Mouse (Mus musculus) limb, embryonic 12.5 days (tissue): ENCODE data around the gene Ifitm1. TPM values are rescaled to one million over a fixed set of nuclear protein-coding genes. Genes with fewer than 3 reads are reported as not detected.
A peak's percentile ranks its signal among the peaks of the same experiment; 100 is the strongest.
"Not testable (repeated sequence)": the region's sequence is repeated elsewhere in the genome, so short reads cannot be mapped to it uniquely, and the experiment has no call there.

ENCODE experiments used
- ATAC-seq: fragments of 200-750 bp; cut with Nextera tagmentation; 2 replicates; pipeline ENCODE4 v1.8.0; 2017; ENCODE audit warnings: low read depth, moderate TSS enrichment; ENCODE audit not compliant: insufficient number of reproducible peaks, insufficient read depth, low FRiP score, low TSS enrichment
- H3K27ac ChIP-seq: fragments of 300-500 bp; sonication (generic); 2 replicates; pipeline ENCODE4 v1.5.1; 2016; ENCODE audit warnings: mild to moderate bottlenecking, moderate library complexity
- H3K27me3 ChIP-seq: fragments of 300-500 bp; sonication (generic); 2 replicates; pipeline ENCODE4 v1.6.1; 2016; ENCODE audit warnings: mild to moderate bottlenecking, moderate library complexity
- H3K36me3 ChIP-seq: fragments of 300-500 bp; sonication (generic); 2 replicates; pipeline ENCODE4 v1.6.1; 2016; ENCODE audit warnings: mild to moderate bottlenecking, moderate library complexity
- H3K4me1 ChIP-seq: fragments of 300-500 bp; sonication (generic); replicated peaks from 2 replicates; pipeline ENCODE4 v1.6.1; 2016
- H3K4me2 ChIP-seq: fragments of 300-500 bp; sonication (generic); 2 replicates; pipeline ENCODE4 v1.6.1; 2016; ENCODE audit warnings: mild to moderate bottlenecking, moderate library complexity
- H3K4me3 ChIP-seq: fragments of 300-500 bp; sonication (generic); replicated peaks from 2 replicates; pipeline ENCODE4 v1.5.1; 2016; ENCODE audit warnings: mild to moderate bottlenecking
- H3K9ac ChIP-seq: fragments of 300-500 bp; sonication (generic); replicated peaks from 2 replicates; pipeline ENCODE4 v1.6.1; 2016; ENCODE audit warnings: mild to moderate bottlenecking, moderate library complexity
- H3K9me3 ChIP-seq: fragments of 300-500 bp; sonication (generic); 2 replicates; pipeline ENCODE4 v1.6.1; 2016; ENCODE audit warnings: mild to moderate bottlenecking, moderate library complexity
- WGBS: fragments of 180-500 bp; shearing (Covaris S2); methylation state at CpG from one replicate; pipeline ENCODE4 v1.1.7; 2016; 5-methylcytosine and 5-hydroxymethylcytosine counted together
- polyA plus RNA-seq: library from polyadenylated mRNA; unstranded; fragments of >200 nt; fragmentation: Nextera tagmentation; extraction: Ambion mirVana; gene quantifications from 2 replicates; pipeline ENCODE4 v1.2.1, GENCODE M21; 2016

The Ifitm1 gene
- polyA plus RNA-seq, 1 experiment from 2014 or later = 78.8 TPM

DNA sequence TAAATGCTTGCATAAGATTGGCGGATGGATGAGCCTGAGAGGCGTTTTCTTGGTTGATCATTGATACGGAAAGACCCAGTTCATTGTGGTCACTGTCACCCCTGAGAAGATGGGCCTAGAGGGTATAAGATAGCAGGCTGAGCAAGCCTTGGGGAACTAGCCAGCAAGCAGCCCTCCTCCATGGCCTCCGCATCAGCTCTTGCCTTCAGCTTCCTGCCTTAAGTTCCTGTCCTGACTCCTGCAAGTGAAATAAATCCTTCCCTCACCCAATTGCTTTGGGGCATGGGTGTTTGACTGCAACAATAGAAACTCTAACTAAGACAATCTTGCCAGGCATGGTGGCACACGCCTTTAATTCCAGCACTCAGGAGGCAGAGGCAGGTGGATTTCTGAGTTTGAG is 7.0 kb upstream of the Ifitm1 start:
- Histone ChIP-seq H3K27ac (no peak overlapping the region), H3K4me1 (peaks cover 15% of the 10 kb centered on the region), H3K4me3 (no peak overlapping the region), H3K36me3 (no peaks in the 10 kb centered on the region), H3K9me3 (no peaks in the 10 kb centered on the region), H3K27me3 (no peaks in the 10 kb centered on the region), H3K4me2 (no peak overlapping the region), H3K9ac (no peak overlapping the region)
- WGBS = 83% methylated on average over 5 of the region's 5 CpGs
- ATAC-seq = no peak

DNA sequence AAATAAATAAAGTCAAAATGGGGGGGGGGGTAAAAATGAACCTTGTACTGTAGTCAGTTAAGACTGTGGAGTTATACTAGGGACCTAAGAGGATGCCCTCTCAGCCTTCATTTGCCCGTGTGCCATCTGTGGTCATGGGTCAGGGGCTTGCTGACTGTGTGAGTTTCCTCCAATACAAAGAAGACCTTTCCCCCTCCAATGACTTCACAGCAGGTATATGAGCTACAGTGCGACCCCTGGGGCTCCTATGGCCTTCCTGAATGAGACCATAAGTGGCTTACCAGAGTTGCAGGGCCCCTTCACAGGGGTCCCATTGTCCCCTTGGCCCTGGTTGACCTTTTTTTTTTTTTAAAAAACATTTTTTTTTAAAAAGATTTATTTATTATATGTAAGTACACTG is 5.6 kb upstream of the Ifitm1 start:
- no peaks in the 10 kb centered on the region for H3K36me3 ChIP-seq
- H3K4me3 ChIP-seq = no peak overlapping the region
- no peaks in the 10 kb centered on the region for H3K9me3 ChIP-seq
- no peak overlapping the region for H3K4me2 ChIP-seq
- no peak for ATAC-seq
- WGBS = 83% methylated on average over 2 of the region's 2 CpGs
- peaks cover 9% of the 10 kb centered on the region for H3K4me1 ChIP-seq
- H3K9ac ChIP-seq = no peak overlapping the region
- H3K27ac ChIP-seq = no peak overlapping the region
- no peaks in the 10 kb centered on the region for H3K27me3 ChIP-seq

DNA sequence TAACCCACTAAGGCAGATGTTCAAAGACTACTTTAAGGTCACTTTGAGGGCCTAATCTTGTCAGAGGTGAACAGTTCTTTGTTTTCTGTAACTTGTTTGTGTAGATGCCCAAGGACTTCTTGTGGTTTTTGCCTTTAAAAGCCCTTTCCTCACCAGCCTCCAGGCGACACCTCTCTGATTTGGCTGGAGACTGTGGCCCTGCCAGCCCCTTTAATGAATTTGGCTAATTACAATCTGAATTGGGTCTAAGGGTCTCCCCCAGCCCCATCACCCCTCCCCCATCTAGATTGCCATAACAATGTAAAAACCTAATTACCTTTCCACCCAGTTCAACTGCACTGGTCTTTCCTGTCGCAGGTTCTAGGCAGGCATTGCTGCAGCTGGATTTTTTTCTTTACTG is 4.3 kb upstream of the Ifitm1 start:
- Histone ChIP-seq H3K9me3 (no peaks in the 10 kb centered on the region), H3K4me2 (no peak overlapping the region), H3K27ac (no peak overlapping the region), H3K36me3 (no peaks in the 10 kb centered on the region), H3K4me1 (peaks cover 8% of the 10 kb centered on the region), H3K9ac (no peak overlapping the region), H3K4me3 (no peak overlapping the region), H3K27me3 (no peaks in the 10 kb centered on the region)
- WGBS = 56% methylated on average over 2 of the region's 2 CpGs
- no peak for ATAC-seq

DNA sequence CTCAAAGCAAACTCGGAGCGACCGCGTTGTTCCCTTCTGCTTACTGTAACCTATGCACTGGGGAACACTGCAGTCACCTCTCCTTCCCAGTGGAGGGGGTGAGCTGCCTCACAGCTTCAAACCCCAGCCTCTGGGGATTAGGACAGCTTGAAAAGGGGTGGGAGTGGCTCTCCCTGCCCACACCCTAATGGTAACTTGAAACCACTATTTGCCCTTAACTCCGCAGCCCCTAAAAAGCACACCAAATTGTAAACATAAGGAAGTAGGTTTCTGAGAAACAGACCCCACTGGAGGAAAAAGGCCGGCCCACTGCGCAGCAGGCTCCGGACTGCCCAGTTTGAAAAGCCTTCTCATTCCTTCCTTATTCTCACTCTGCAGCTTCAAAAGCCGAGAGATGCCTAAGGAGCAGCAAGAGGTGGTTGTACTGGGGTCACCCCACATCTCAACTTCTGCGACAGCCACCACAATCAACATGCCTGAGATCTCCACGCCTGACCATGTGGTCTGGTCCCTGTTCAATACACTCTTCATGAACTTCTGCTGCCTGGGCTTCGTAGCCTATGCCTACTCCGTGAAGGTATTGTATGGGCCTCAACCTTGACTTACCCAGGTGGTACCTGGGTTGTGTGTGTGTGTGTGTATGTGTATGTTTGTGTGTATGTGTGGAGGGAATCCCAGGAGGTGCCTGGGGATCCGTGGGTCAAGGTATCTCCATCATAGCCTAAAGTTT is 1.0 kb downstream of the Ifitm1 start:
- peak; percentile 73 for ATAC-seq
- no peaks in the 10 kb centered on the region for H3K36me3 ChIP-seq
- H3K27ac ChIP-seq = peak overlapping the region; percentile 85
- no peaks in the 10 kb centered on the region; the same call in 1 of the 2 replicates for H3K27me3 ChIP-seq
- peak overlapping the region; percentile 18 for H3K4me3 ChIP-seq
- no peak overlapping the region for H3K9ac ChIP-seq
- H3K4me2 ChIP-seq = peak overlapping the region; percentile 48
- 5% methylated on average over 14 of the region's 14 CpGs for WGBS
- H3K9me3 ChIP-seq = no peaks in the 10 kb centered on the region
- peaks cover 45% of the 10 kb centered on the region for H3K4me1 ChIP-seq

DNA sequence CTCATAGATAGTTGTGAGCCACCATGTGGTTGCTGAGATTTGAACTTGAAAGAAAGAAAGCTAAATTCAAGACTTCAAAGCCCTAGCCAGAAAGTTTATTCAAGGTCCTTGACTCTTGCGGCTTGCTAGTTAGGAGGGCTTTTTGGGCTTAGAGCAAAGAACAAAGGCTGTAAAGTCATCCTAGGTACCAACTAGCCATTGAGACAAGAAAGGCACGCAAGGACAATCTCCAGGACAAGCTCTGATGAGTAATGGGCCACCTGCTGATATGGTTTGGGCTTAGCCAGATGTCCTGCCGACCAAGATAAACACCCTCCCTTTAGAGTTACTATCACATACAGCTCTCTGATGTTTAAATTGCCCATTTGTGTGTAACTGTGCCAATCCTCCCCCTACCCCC is 1.7 kb downstream of the Ifitm1 start:
- not testable (repeated sequence) for H3K27ac ChIP-seq, H3K36me3 ChIP-seq, H3K27me3 ChIP-seq, H3K9ac ChIP-seq, H3K9me3 ChIP-seq, ATAC-seq
- peak overlapping the region; percentile 18; the same call in 1 of the 2 replicates for H3K4me3 ChIP-seq
- 23% methylated on average over 3 of the region's 3 CpGs for WGBS
- peaks cover 52% of the 10 kb centered on the region for H3K4me1 ChIP-seq
- H3K4me2 ChIP-seq = peak overlapping the region; percentile 48

DNA sequence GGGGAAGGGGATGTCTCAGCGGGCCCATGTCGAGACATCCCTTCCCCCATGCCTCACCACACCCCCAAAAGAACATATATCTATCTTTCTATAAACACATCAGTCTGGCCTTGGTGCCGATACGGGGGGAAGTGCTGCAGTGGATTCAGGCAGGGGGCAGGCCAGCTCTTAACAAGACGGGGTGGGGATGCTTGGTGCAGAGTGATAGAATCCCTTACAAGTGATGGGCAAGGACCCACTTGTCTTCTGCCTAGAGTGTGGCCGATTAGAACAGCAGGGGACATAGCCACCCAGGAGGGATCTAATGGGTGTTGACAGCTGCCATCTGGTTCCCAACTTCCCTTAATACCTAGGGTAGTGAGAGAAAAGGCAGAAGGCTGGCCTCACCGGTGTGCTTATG is 3.9 kb downstream of the Ifitm1 start:
- WGBS = 38% methylated on average over 7 of the region's 7 CpGs
- no peaks in the 10 kb centered on the region for H3K36me3 ChIP-seq
- no peak overlapping the region for H3K4me3 ChIP-seq
- ATAC-seq = no peak
- H3K9me3 ChIP-seq = no peaks in the 10 kb centered on the region
- peaks cover 61% of the 10 kb centered on the region for H3K4me1 ChIP-seq
- no peak overlapping the region for H3K9ac ChIP-seq
- no peak overlapping the region for H3K4me2 ChIP-seq
- H3K27me3 ChIP-seq = no peaks in the 10 kb centered on the region; the same call in 1 of the 2 replicates
- peak overlapping the region; percentile 68 for H3K27ac ChIP-seq

DNA sequence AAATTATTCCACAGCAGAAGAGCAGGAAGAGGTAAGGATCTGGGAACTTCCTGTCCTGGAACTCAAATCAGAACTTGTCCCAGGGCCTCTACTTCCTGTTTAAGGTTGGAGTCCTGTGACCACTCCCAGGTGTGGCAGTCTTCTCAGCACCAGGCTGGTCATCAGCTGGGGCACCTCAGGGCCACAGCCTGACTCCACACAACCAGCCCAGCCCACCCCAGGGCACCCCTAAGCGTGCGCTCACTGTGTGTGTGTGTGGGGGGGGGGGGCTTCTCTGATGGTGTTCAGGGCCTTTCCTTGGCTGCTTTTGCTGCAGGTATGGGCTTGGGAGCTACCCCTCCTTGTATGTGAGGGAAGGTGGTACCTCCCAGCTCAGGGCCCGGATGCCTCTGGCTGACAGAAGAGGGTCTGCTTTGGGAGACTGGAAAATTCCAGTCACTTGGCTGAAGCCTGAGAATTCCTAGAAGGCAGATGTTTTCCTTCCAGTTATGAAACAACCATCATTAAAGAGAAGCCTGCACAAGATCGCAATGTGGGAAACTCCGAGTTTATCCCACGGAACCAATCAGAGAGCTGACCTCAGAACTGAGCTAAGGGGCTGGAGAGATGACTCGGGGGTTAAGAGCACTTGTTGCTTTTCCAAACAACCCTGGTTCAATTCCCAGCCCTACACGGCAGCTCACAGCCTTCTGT is 4.6 kb downstream of the Ifitm1 start:
- H3K4me2 ChIP-seq = no peak overlapping the region
- WGBS = 78% methylated on average over 8 of the region's 8 CpGs
- H3K27ac ChIP-seq = peak overlapping the region; percentile 68
- no peaks in the 10 kb centered on the region for H3K36me3 ChIP-seq
- H3K4me1 ChIP-seq = peaks cover 61% of the 10 kb centered on the region
- H3K27me3 ChIP-seq = no peaks in the 10 kb centered on the region; the same call in 1 of the 2 replicates
- no peak overlapping the region for H3K9ac ChIP-seq
- no peaks in the 10 kb centered on the region for H3K9me3 ChIP-seq
- peak; percentile 43; the same call in 1 of the 2 replicates for ATAC-seq
- no peak overlapping the region for H3K4me3 ChIP-seq

DNA sequence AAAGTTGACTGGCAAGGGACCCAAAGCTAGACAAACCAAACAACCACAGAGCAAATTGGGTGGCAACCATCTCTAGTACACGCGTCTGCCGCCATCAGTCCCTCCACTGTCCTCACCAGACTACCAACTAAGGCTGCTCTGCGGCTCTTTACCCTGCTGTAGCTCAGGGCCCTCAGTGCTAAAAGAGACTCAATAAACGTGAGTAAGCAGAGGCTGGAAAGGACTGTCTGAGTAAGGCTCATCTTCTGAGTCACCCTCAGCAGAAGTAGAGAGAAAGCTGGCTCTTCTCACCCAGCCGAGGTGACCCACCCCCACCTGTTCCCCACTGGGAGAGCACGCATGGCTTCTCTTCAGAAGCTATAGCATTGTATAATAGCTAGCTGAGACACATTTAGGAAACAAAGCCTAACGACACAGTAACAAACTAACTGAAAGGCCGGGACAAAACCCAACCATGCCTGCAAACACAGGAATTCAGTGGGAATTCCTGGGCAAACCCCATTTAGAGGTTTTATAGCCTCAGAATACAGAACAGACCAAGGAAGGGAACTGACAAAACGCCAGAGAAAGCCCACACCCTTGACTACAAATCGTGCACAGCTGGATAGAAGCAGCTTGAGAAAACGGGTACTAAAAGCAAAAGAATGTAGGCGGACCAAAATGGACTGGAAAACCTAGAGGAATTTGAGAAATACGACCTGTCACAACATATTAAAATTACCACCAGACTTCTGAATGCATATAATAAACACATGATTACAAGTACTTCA is 6.6 kb downstream of the Ifitm1 start:
- 28% methylated on average over 14 of the region's 14 CpGs for WGBS
- peak overlapping the region; percentile 82 for H3K27ac ChIP-seq
- ATAC-seq = no peak

DNA sequence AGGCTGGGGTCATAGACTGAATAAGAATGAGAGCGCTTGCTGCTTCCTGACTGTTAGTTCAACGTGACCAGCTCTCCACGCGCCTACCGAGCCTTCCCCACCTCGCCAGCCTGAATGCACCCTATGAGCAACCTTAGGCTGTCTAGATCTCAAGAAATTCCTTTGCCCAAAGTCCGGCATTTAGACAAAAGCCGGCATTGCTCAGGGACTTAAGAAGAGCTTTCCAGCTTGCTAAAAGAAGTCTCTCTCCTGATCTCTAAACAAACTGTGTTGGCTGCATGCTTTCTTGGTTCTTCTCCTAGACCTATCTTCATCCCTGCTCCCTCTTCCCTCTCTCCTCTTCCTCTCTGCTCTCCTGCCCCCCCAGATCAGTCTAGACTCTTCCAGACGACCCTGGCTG is 7.9 kb downstream of the Ifitm1 start:
- H3K4me3 ChIP-seq = no peak overlapping the region
- H3K4me1 ChIP-seq = peaks cover 34% of the 10 kb centered on the region
- no peaks in the 10 kb centered on the region; the same call in 1 of the 2 replicates for H3K27me3 ChIP-seq
- H3K4me2 ChIP-seq = no peak overlapping the region
- H3K27ac ChIP-seq = no peak overlapping the region
- ATAC-seq = no peak
- no peak overlapping the region for H3K9ac ChIP-seq
- H3K9me3 ChIP-seq = no peaks in the 10 kb centered on the region
- no peaks in the 10 kb centered on the region for H3K36me3 ChIP-seq
- WGBS = 29% methylated on average over 9 of the region's 9 CpGs

More for the DNA sequence above, 6.6 kb downstream of the Ifitm1 start:
- no peak overlapping the region for H3K4me2 ChIP-seq
- H3K36me3 ChIP-seq = no peaks in the 10 kb centered on the region
- no peaks in the 10 kb centered on the region; the same call in 1 of the 2 replicates for H3K27me3 ChIP-seq
- no peak overlapping the region for H3K4me3 ChIP-seq
- peaks cover 44% of the 10 kb centered on the region for H3K4me1 ChIP-seq
- no peaks in the 10 kb centered on the region for H3K9me3 ChIP-seq
- H3K9ac ChIP-seq = no peak overlapping the region

DNA sequence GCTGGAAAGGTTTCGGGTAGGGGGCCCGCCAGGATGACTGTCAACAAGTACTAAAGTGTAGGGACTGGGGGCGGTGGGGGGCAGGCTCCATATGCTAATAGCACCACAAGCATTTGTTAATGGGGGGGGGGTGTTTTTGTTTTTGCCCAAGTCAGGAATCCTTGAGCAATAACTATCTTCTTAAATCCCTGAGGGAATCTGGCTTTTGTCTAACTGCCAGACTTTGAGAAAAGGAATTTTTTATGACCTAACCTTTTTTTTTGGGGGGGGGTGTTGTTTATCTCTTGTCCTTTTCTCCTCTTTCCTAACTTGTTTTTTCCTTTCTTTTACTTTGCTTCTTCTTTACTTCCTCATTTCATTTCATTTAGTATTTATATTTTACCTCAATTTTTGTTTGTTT is 8.4 kb downstream of the Ifitm1 start:
- WGBS = 31% methylated on average over 3 of the region's 3 CpGs
- Histone ChIP-seq H3K4me3 (no peak overlapping the region), H3K27me3 (no peaks in the 10 kb centered on the region), H3K4me2 (no peak overlapping the region), H3K27ac (no peak overlapping the region), H3K9me3 (no peaks in the 10 kb centered on the region), H3K36me3 (no peaks in the 10 kb centered on the region), H3K9ac (no peak overlapping the region), H3K4me1 (peaks cover 29% of the 10 kb centered on the region)
- ATAC-seq = no peak

DNA sequence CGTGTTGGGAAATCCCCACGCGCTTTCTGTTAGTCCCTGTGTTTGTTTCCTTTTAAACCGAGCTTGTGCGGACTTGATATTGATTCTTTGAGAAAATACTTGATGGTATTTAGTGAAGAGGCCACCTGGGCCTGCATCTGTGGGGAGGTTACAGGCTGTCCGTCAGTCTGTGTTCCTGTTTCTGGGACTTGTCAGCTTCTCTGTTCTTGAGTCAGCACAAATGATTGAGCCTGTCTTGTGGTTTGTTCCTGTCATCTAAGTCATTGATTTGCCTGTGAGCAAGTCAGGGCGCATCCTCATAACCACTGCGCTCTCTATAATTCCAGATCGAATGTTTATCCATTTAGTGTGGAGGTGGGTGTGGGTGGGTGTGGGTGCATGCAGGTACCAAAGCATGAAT is 9.7 kb downstream of the Ifitm1 start:
- WGBS = 91% methylated on average over 9 of the region's 9 CpGs
- peaks cover 17% of the 10 kb centered on the region for H3K4me1 ChIP-seq
- H3K27me3 ChIP-seq, H3K36me3 ChIP-seq, ATAC-seq, H3K4me3 ChIP-seq, H3K27ac ChIP-seq, H3K9me3 ChIP-seq, H3K4me2 ChIP-seq, H3K9ac ChIP-seq: not testable (repeated sequence)
